Mouse (Mus musculus): ENCODE data around the gene Slc35f6. TPM values are rescaled to one million over a fixed set of nuclear protein-coding genes. Genes with fewer than 3 reads are reported as not detected.

Slc35f6 gene
- total RNA-seq, 4 experiments from 2014 or later, result 37.4 to 40.7 (median 38.7) TPM

GRCm38 (mm10) chr5:30621211-30621790 is 26.4 kb upstream of the Slc35f6 start:
- DNase-seq (ENCODE audit: low spot score in 2 of 2), result no peak

GRCm38 (mm10) chr5:30621844-30622176 is 25.9 kb upstream of the Slc35f6 start:
- DNase-seq (ENCODE audit: low spot score in 2 of 2), result no peak

GRCm38 (mm10) chr5:30622177-30622840 is 25.4 kb upstream of the Slc35f6 start:
- no peak for DNase-seq (ENCODE audit: low spot score in 2 of 2)

- no peak for DNase-seq (ENCODE audit: low spot score in 2 of 2)
Measured at GRCm38 (mm10) chr5:30622841-30623185, 24.9 kb upstream of the Slc35f6 start.

GRCm38 (mm10) chr5:30623380-30623779 is 24.4 kb upstream of the Slc35f6 start:
- no peak for DNase-seq (ENCODE audit: low spot score in 2 of 2)

GRCm38 (mm10) chr5:30624311-30624710 is 23.4 kb upstream of the Slc35f6 start:
- no peak for DNase-seq (ENCODE audit: low spot score in 2 of 2)

GRCm38 (mm10) chr5:30624908-30625307 is 22.8 kb upstream of the Slc35f6 start:
- DNase-seq (ENCODE audit: low spot score in 2 of 2), result no peak

- no peak for DNase-seq (ENCODE audit: low spot score in 2 of 2)
Measured at GRCm38 (mm10) chr5:30625379-30625778, 22.4 kb upstream of the Slc35f6 start.

- DNase-seq (ENCODE audit: low spot score in 2 of 2), result no peak
Measured at GRCm38 (mm10) chr5:30626331-30627105, 21.2 kb upstream of the Slc35f6 start.

GRCm38 (mm10) chr5:30628511-30628910 is 19.2 kb upstream of the Slc35f6 start:
- no peak for DNase-seq (ENCODE audit: low spot score in 2 of 2)

- no peak for DNase-seq (ENCODE audit: low spot score in 2 of 2)
Measured at GRCm38 (mm10) chr5:30630401-30630800, 17.3 kb upstream of the Slc35f6 start.

GRCm38 (mm10) chr5:30632134-30632533 is 15.6 kb upstream of the Slc35f6 start:
- no peak for DNase-seq (ENCODE audit: low spot score in 2 of 2)

GRCm38 (mm10) chr5:30636994-30637393 is 10.7 kb upstream of the Slc35f6 start:
- DNase-seq (ENCODE audit: low spot score in 2 of 2), result no peak

- DNase-seq (ENCODE audit: low spot score in 2 of 2), result peak; percentile 66 to 82
Measured at GRCm38 (mm10) chr5:30638041-30638440, 9.7 kb upstream of the Slc35f6 start.

GRCm38 (mm10) chr5:30643477-30644179 is 4.1 kb upstream of the Slc35f6 start:
- DNase-seq (ENCODE audit: low spot score in 2 of 2), result peak in 1 of 2 experiments; percentile 25

GRCm38 (mm10) chr5:30646036-30646435 is 1.7 kb upstream of the Slc35f6 start:
- DNase-seq (ENCODE audit: low spot score in 2 of 2), result no peak

GRCm38 (mm10) chr5:30647396-30647795 is 337 bp upstream of the Slc35f6 start:
- no peak for DNase-seq (ENCODE audit: low spot score in 2 of 2)

GRCm38 (mm10) chr5:30649558-30649957 is 1.8 kb downstream of the Slc35f6 start:
- DNase-seq (ENCODE audit: low spot score in 2 of 2), result no peak

- no peak for DNase-seq (ENCODE audit: low spot score in 2 of 2)
Measured at GRCm38 (mm10) chr5:30650756-30651155, 3.0 kb downstream of the Slc35f6 start.

GRCm38 (mm10) chr5:30651554-30651953 is 3.8 kb downstream of the Slc35f6 start:
- no peak for DNase-seq (ENCODE audit: low spot score in 2 of 2)

GRCm38 (mm10) chr5:30653246-30653645 is 5.5 kb downstream of the Slc35f6 start:
- DNase-seq (ENCODE audit: low spot score in 2 of 2), result no peak

- DNase-seq (ENCODE audit: low spot score in 2 of 2), result no peak
Measured at GRCm38 (mm10) chr5:30655042-30655441, 7.3 kb downstream of the Slc35f6 start.

All from layer of hippocampus, adult 8-10 months (tissue).